11 mouse cellular contexts compared by ENCODE assay signal in genomic region chr8:123415967-123416943, GRCm38 (mm10). TPM values are rescaled to one million over a fixed set of nuclear protein-coding genes. Genes with fewer than 3 reads are reported as not detected.
A peak's percentile ranks its signal among the peaks of the same experiment; 100 is the strongest.
DNase-seq lines count a peak whose midpoint lies in the region; ATAC-seq and TF ChIP-seq lines count a peak whose summit lies in the region.
"Had no signal": no experiment of that assay in that cellular context is flagged by ENCODE, and none has a peak within 500 bp of the region (broad histone marks: within the 10 kb centered on the region; RNA-seq: fewer than 3 reads in every experiment).

No protein-coding gene starts in this region.

- no peak overlapping the region for H3K27ac ChIP-seq in forebrain, embryonic 13.5 days
- H3K27ac ChIP-seq in forebrain, embryonic 10.5 days = no peak overlapping the region
- H3K27ac ChIP-seq in hindbrain, embryonic 12.5 days = peak overlapping the region; percentile 40; the same call in 1 of the 2 replicates
- no peak overlapping the region for H3K27ac ChIP-seq in midbrain, embryonic 14.5 days (replicated peaks; ENCODE audit: low read depth, low read length)
- H3K27ac ChIP-seq: heart, embryonic 15.5 days had no signal

- DNase-seq in forebrain, embryonic 10.5 days (ENCODE audit: extremely low spot score, low spot score) = no peak
- peak; percentile 68 for DNase-seq in midbrain, embryonic 14.5 days
- DNase-seq in right cerebral cortex, adult 2 months (ENCODE audit: low spot score in 2 of 2) = no peak
- no peak for DNase-seq in Muller cell, postnatal 12 days (ENCODE audit: inconsistent ontology term)
- no peak for DNase-seq in layer of hippocampus, adult 9-10 months (ENCODE audit: low spot score)

- H3K4me2 ChIP-seq in forebrain, embryonic 13.5 days = peak overlapping the region; percentile 93
- H3K4me2 ChIP-seq in hindbrain, embryonic 12.5 days (replicated peaks) = peak overlapping the region; percentile 87
- H3K4me2 ChIP-seq in midbrain, embryonic 14.5 days (ENCODE audit: low read length) = peak overlapping the region; percentile 95
- H3K4me2 ChIP-seq: heart, embryonic 15.5 days had no signal

- no peak for ATAC-seq in forebrain, embryonic 13.5 days
- no peak for ATAC-seq in hindbrain, embryonic 12.5 days (ENCODE audit: low FRiP score)
- no peak for ATAC-seq in midbrain, embryonic 14.5 days (ENCODE audit: low FRiP score, low TSS enrichment)
- ATAC-seq: Patski had no signal

- peak; percentile 67 for TF ChIP-seq CTCF in E14TG2a.4 (conservative IDR thresholded peaks at IDR 0.05; ENCODE audit: low read length)

- H3K27me3 ChIP-seq in forebrain, embryonic 13.5 days = no peaks in the 10 kb centered on the region
- H3K27me3 ChIP-seq in forebrain, embryonic 10.5 days (ENCODE audit: poor library complexity, severe bottlenecking) = peaks cover 31% of the 10 kb centered on the region
- H3K27me3 ChIP-seq in E14TG2a.4 (ENCODE audit: insufficient read depth, low read length) = peaks cover 7% of the 10 kb centered on the region; the same call in 1 of the 2 replicates
- H3K27me3 ChIP-seq in hindbrain, embryonic 12.5 days = peaks cover 12% of the 10 kb centered on the region
- no peaks in the 10 kb centered on the region for H3K27me3 ChIP-seq in midbrain, embryonic 14.5 days (ENCODE audit: control insufficient read depth, insufficient read depth, low read length)
- H3K27me3 ChIP-seq: Patski had no signal

- peaks cover 43% of the 10 kb centered on the region for H3K36me3 ChIP-seq in forebrain, embryonic 13.5 days (ENCODE audit: poor library complexity, severe bottlenecking)
- H3K36me3 ChIP-seq in forebrain, embryonic 10.5 days (replicated peaks) = peaks cover 44% of the 10 kb centered on the region
- H3K36me3 ChIP-seq in E14TG2a.4 (ENCODE audit: insufficient read depth, low read length) = peaks cover 43% of the 10 kb centered on the region
- H3K36me3 ChIP-seq in hindbrain, embryonic 12.5 days = peaks cover 42% of the 10 kb centered on the region
- peaks cover 50% of the 10 kb centered on the region for H3K36me3 ChIP-seq in midbrain, embryonic 14.5 days (ENCODE audit: control insufficient read depth, insufficient read depth, low read length)
- H3K36me3 ChIP-seq: heart, embryonic 15.5 days had no signal

- 84% methylated on average over 8 of the region's 8 CpGs for WGBS in forebrain, embryonic 13.5 days
- WGBS in forebrain, embryonic 10.5 days = 86% methylated on average over 8 of the region's 8 CpGs
- WGBS in hindbrain, embryonic 12.5 days = 87% methylated on average over 8 of the region's 8 CpGs
- 84% methylated on average over 8 of the region's 8 CpGs for WGBS in midbrain, embryonic 14.5 days

- H3K9me3 ChIP-seq in forebrain, embryonic 13.5 days (replicated peaks) = no peaks in the 10 kb centered on the region
- no peaks in the 10 kb centered on the region for H3K9me3 ChIP-seq in forebrain, embryonic 10.5 days
- peaks cover 3% of the 10 kb centered on the region; the same call in 1 of the 2 replicates for H3K9me3 ChIP-seq in E14TG2a.4 (ENCODE audit: low read length)
- H3K9me3 ChIP-seq in hindbrain, embryonic 12.5 days (replicated peaks) = no peaks in the 10 kb centered on the region
- H3K9me3 ChIP-seq in midbrain, embryonic 14.5 days (ENCODE audit: control insufficient read depth, low read length) = no peaks in the 10 kb centered on the region
- H3K9me3 ChIP-seq: heart, embryonic 15.5 days had no signal

- H3K9ac ChIP-seq in forebrain, embryonic 13.5 days = no peak overlapping the region
- H3K9ac ChIP-seq in hindbrain, embryonic 12.5 days = no peak overlapping the region
- peak overlapping the region; percentile 14; the same call in 1 of the 2 replicates for H3K9ac ChIP-seq in midbrain, embryonic 14.5 days (replicated peaks; ENCODE audit: low read length)
- H3K9ac ChIP-seq: heart, embryonic 15.5 days had no signal

- H3K4me3 ChIP-seq in forebrain, embryonic 13.5 days = peak overlapping the region; percentile 94; the same call in 1 of the 2 replicates
- no peak overlapping the region for H3K4me3 ChIP-seq in forebrain, embryonic 10.5 days
- H3K4me3 ChIP-seq in E14TG2a.4 (replicated peaks; ENCODE audit: low read length) = no peak overlapping the region
- H3K4me3 ChIP-seq in hindbrain, embryonic 12.5 days = peak overlapping the region; percentile 11; the same call in 1 of the 2 replicates
- H3K4me3 ChIP-seq in midbrain, embryonic 14.5 days (replicated peaks; ENCODE audit: low read depth, low read length) = peak overlapping the region; percentile 98
- H3K4me3 ChIP-seq: heart, embryonic 15.5 days had no signal

- H3K4me1 ChIP-seq in forebrain, embryonic 13.5 days = peaks cover 46% of the 10 kb centered on the region
- peaks cover 40% of the 10 kb centered on the region for H3K4me1 ChIP-seq in forebrain, embryonic 10.5 days
- H3K4me1 ChIP-seq in E14TG2a.4 (replicated peaks; ENCODE audit: low read depth, low read length) = peaks cover 61% of the 10 kb centered on the region
- H3K4me1 ChIP-seq in hindbrain, embryonic 12.5 days = peaks cover 21% of the 10 kb centered on the region
- peaks cover 20% of the 10 kb centered on the region for H3K4me1 ChIP-seq in midbrain, embryonic 14.5 days (ENCODE audit: control insufficient read depth, insufficient read depth, low read length)

RNA-seq across cellular contexts. Expression of gene Tubb3, which starts 5.0 kb away (rescaled TPM):
- polyA plus RNA-seq in forebrain, embryonic 13.5 days (2015; fragmentation: Nextera tagmentation; extraction: Ambion mirVana) = 1,305 and 1,381 TPM in 2 replicates
- polyA plus RNA-seq in forebrain, embryonic 10.5 days (2016; fragmentation: Nextera tagmentation; extraction: Ambion mirVana) = 205 and 261 TPM in 2 replicates
- 1,043 and 1,050 TPM in 2 replicates for polyA plus RNA-seq in hindbrain, embryonic 12.5 days (2016; fragmentation: Nextera tagmentation; extraction: Ambion mirVana)
- polyA plus RNA-seq in midbrain, embryonic 14.5 days (2014; fragmentation: Nextera tagmentation; extraction: Ambion mirVana) = 2,028 and 2,035 TPM in 2 replicates

RNA-seq across cellular contexts. Expression of gene Def8, which starts 7.1 kb away (rescaled TPM):
- 38.9 and 41.2 TPM in 2 replicates for polyA plus RNA-seq in forebrain, embryonic 13.5 days (2015; fragmentation: Nextera tagmentation; extraction: Ambion mirVana)
- 45.9 and 49.9 TPM in 2 replicates for polyA plus RNA-seq in forebrain, embryonic 10.5 days (2016; fragmentation: Nextera tagmentation; extraction: Ambion mirVana)
- 40.1 and 42.5 TPM in 2 replicates for polyA plus RNA-seq in hindbrain, embryonic 12.5 days (2016; fragmentation: Nextera tagmentation; extraction: Ambion mirVana)
- polyA plus RNA-seq in midbrain, embryonic 14.5 days (2014; fragmentation: Nextera tagmentation; extraction: Ambion mirVana) = 42.0 and 48.2 TPM in 2 replicates

RNA-seq across cellular contexts. Expression of gene Mc1r, which starts 9.3 kb away (rescaled TPM):
- polyA plus RNA-seq in forebrain, embryonic 13.5 days (2015; fragmentation: Nextera tagmentation; extraction: Ambion mirVana) = 0.15 and 0.27 TPM in 2 replicates
- 0.06 and 0.07 TPM in 2 replicates for polyA plus RNA-seq in forebrain, embryonic 10.5 days (2016; fragmentation: Nextera tagmentation; extraction: Ambion mirVana)
- polyA plus RNA-seq in hindbrain, embryonic 12.5 days (2016; fragmentation: Nextera tagmentation; extraction: Ambion mirVana) = 0.09 and 0.20 TPM in 2 replicates
- 0.24 and 0.28 TPM in 2 replicates for polyA plus RNA-seq in midbrain, embryonic 14.5 days (2014; fragmentation: Nextera tagmentation; extraction: Ambion mirVana)
- polyA plus RNA-seq: embryonic facial prominence, embryonic 11.5 days; heart, embryonic 15.5 days had no signal

RNA-seq across cellular contexts. Expression of gene Tcf25, which starts 42.7 kb away (rescaled TPM):
- 190 and 207 TPM in 2 replicates for polyA plus RNA-seq in forebrain, embryonic 13.5 days (2015; fragmentation: Nextera tagmentation; extraction: Ambion mirVana)
- polyA plus RNA-seq in forebrain, embryonic 10.5 days (2016; fragmentation: Nextera tagmentation; extraction: Ambion mirVana) = 146 and 151 TPM in 2 replicates
- polyA plus RNA-seq in hindbrain, embryonic 12.5 days (2016; fragmentation: Nextera tagmentation; extraction: Ambion mirVana) = 212 and 231 TPM in 2 replicates
- polyA plus RNA-seq in midbrain, embryonic 14.5 days (2014; fragmentation: Nextera tagmentation; extraction: Ambion mirVana) = 254 and 294 TPM in 2 replicates

Comparison
In these comparisons a context has a peak if more than half of its experiments do, and no peak if none do; other contexts are left out.
1. H3K4me3 ChIP-seq: peak in forebrain, embryonic 13.5 days (single experiment), hindbrain, embryonic 12.5 days (single experiment) and midbrain, embryonic 14.5 days (single experiment); none in forebrain, embryonic 10.5 days (single experiment) and E14TG2a.4 (single experiment).
2. Peak in every context shown above with its lines, with median percentiles within 50 percentile points of each other: H3K4me2 ChIP-seq.